Mouse (Mus musculus) right cerebral cortex, adult 18-20 months (tissue): ENCODE measurements around the gene Scg5.

Experiments used
- DNase-seq: peaks from one replicate; pipeline ENCODE4 v3.0.0; 2022; ENCODE audit warnings: mixed read lengths

The Scg5 gene

GRCm38 (mm10) chr2:113805765-113806164, 23.2 kb downstream of the Scg5 start:
- DNase-seq, result no peak

GRCm38 (mm10) chr2:113803753-113804152, 25.2 kb downstream of the Scg5 start:
- DNase-seq, result no peak

- no peak for DNase-seq
These were observed 28.1 kb downstream of the Scg5 start for GRCm38 (mm10) chr2:113800846-113801245.

GRCm38 (mm10) chr2:113798605-113799004, 30.3 kb downstream of the Scg5 start:
- DNase-seq, result no peak

- no peak for DNase-seq
These were observed 33.7 kb downstream of the Scg5 start for GRCm38 (mm10) chr2:113795186-113795585.

GRCm38 (mm10) chr2:113793521-113793920, 35.4 kb downstream of the Scg5 start:
- no peak for DNase-seq

- DNase-seq, result no peak
These were observed 40.0 kb downstream of the Scg5 start for GRCm38 (mm10) chr2:113788821-113789387.

- no peak for DNase-seq
These were observed 41.0 kb downstream of the Scg5 start for GRCm38 (mm10) chr2:113787882-113788281.

- no peak for DNase-seq
These were observed 44.1 kb downstream of the Scg5 start for GRCm38 (mm10) chr2:113784851-113785250.

GRCm38 (mm10) chr2:113781521-113781920, 47.4 kb downstream of the Scg5 start:
- DNase-seq, result no peak

- peak; percentile 55 for DNase-seq
These were observed 47.8 kb downstream of the Scg5 start for GRCm38 (mm10) chr2:113781107-113781506.

GRCm38 (mm10) chr2:113779336-113779735, 49.6 kb downstream of the Scg5 start:
- peak; percentile 31 for DNase-seq

- DNase-seq, result no peak
These were observed 50.9 kb downstream of the Scg5 start for GRCm38 (mm10) chr2:113778036-113778435.

GRCm38 (mm10) chr2:113776297-113776696, 52.6 kb downstream of the Scg5 start:
- no peak for DNase-seq

- no peak for DNase-seq
These were observed 54.6 kb downstream of the Scg5 start for GRCm38 (mm10) chr2:113774150-113774805.

GRCm38 (mm10) chr2:113768541-113769303, 60.2 kb downstream of the Scg5 start:
- peak; percentile 29 for DNase-seq

- no peak for DNase-seq
These were observed 63.0 kb downstream of the Scg5 start for GRCm38 (mm10) chr2:113765885-113766284.

- DNase-seq, result no peak
These were observed 64.0 kb downstream of the Scg5 start for GRCm38 (mm10) chr2:113764968-113765367.

GRCm38 (mm10) chr2:113758311-113759161, 70.4 kb downstream of the Scg5 start, which contains the start of gene Grem1:
Grem1 (minus strand) TSS chr2:113758646.
- no peak for DNase-seq

- DNase-seq, result peak; percentile 38
These were observed 71.2 kb downstream of the Scg5 start for GRCm38 (mm10) chr2:113757525-113758310.

GRCm38 (mm10) chr2:113756924-113757524, 71.9 kb downstream of the Scg5 start:
- no peak for DNase-seq

GRCm38 (mm10) chr2:113749721-113750120, 79.2 kb downstream of the Scg5 start:
- DNase-seq, result no peak
